Mouse (Mus musculus): Measurements from ENCODE around the gene Mettl9. TPM values are rescaled to one million over a fixed set of nuclear protein-coding genes. Genes with fewer than 3 reads are reported as not detected.
A peak's percentile ranks its signal among the peaks of the same experiment; 100 is the strongest.

Mettl9 gene
- 34.9 and 36.4 TPM in 2 replicates for polyA plus RNA-seq (2015; fragmentation: Nextera tagmentation; extraction: Ambion mirVana)

- Histone ChIP-seq H3K27me3 (ENCODE audit: insufficient read depth, low read length) (no peaks in the 10 kb centered on the region), H3K4me2 (ENCODE audit: low read depth, low read length) (peak within 1 kb of the TSS; percentile 76), H3K9ac (replicated peaks) (peak within 1 kb of the TSS; percentile 95), H3K4me3 (ENCODE audit: low read depth, low read length) (peak within 1 kb of the TSS; percentile 96), H3K36me3 (replicated peaks; ENCODE audit: insufficient read depth, low read length) (no peaks in the 10 kb centered on the region), H3K27ac (ENCODE audit: low read depth) (peak within 1 kb of the TSS; percentile 90), H3K9me3 (ENCODE audit: low read length) (no peaks in the 10 kb centered on the region), H3K4me1 (ENCODE audit: insufficient read depth) (peaks cover 11% of the 10 kb centered on the region)
- ATAC-seq, result peak; percentile 97
- TF ChIP-seq EP300 (IDR thresholded peaks at IDR 0.05; ENCODE audit: low read depth) (0 out of 2 replicates have a peak, but pooled peaks have one; percentile 15), CTCF (IDR thresholded peaks at IDR 0.05; ENCODE audit: low read depth) (peak; percentile 19; the same call in 1 of the 2 replicates)
- peak; percentile 96 for DNase-seq
- 4% methylated on average over 38 of the region's 43 CpGs for WGBS (ENCODE audit: insufficient replicate concordance)
Measured at GRCm38 (mm10) chr7:121033856-121034652, at the start of gene Mettl9. Gene Mettl9 (plus strand): TSS chr7:121034445.

GRCm38 (mm10) chr7:120991191-120991590 lies 43.1 kb upstream of the Mettl9 start:
- 74% methylated on average over 8 of the region's 8 CpGs for WGBS (ENCODE audit: insufficient replicate concordance)
- no peaks in the 10 kb centered on the region for H3K9me3 ChIP-seq (ENCODE audit: low read length)
- no peak overlapping the region for H3K4me2 ChIP-seq (ENCODE audit: low read depth, low read length)

GRCm38 (mm10) chr7:120999021-120999530 lies 35.2 kb upstream of the Mettl9 start:
- Histone ChIP-seq H3K4me1 (ENCODE audit: insufficient read depth) (no peaks in the 10 kb centered on the region), H3K4me2 (ENCODE audit: low read depth, low read length) (no peak overlapping the region), H3K4me3 (ENCODE audit: low read depth, low read length) (no peak overlapping the region), H3K27ac (ENCODE audit: low read depth) (no peak overlapping the region), H3K27me3 (ENCODE audit: insufficient read depth, low read length) (no peaks in the 10 kb centered on the region), H3K9ac (replicated peaks) (no peak overlapping the region), H3K9me3 (ENCODE audit: low read length) (no peaks in the 10 kb centered on the region), H3K36me3 (replicated peaks; ENCODE audit: insufficient read depth, low read length) (no peaks in the 10 kb centered on the region)
- DNase-seq (no peak), ATAC-seq (no peak)
- WGBS (ENCODE audit: insufficient replicate concordance), result 62% methylated on average over 2 of the region's 2 CpGs
- TF ChIP-seq CTCF (IDR thresholded peaks at IDR 0.05; ENCODE audit: low read depth) (no peak), EP300 (IDR thresholded peaks at IDR 0.05; ENCODE audit: low read depth) (no peak)

More at GRCm38 (mm10) chr7:120991191-120991590, 43.1 kb upstream of the Mettl9 start:
- no peak for DNase-seq
- Histone ChIP-seq H3K27ac (ENCODE audit: low read depth) (no peak overlapping the region), H3K27me3 (ENCODE audit: insufficient read depth, low read length) (no peaks in the 10 kb centered on the region), H3K4me3 (ENCODE audit: low read depth, low read length) (no peak overlapping the region), H3K9ac (replicated peaks) (no peak overlapping the region), H3K4me1 (ENCODE audit: insufficient read depth) (no peaks in the 10 kb centered on the region), H3K36me3 (replicated peaks; ENCODE audit: insufficient read depth, low read length) (no peaks in the 10 kb centered on the region)
- ATAC-seq, result no peak
- TF ChIP-seq CTCF (IDR thresholded peaks at IDR 0.05; ENCODE audit: low read depth), result no peak
- no peak for TF ChIP-seq EP300 (IDR thresholded peaks at IDR 0.05; ENCODE audit: low read depth)

- DNase-seq, result no peak
- no peaks in the 10 kb centered on the region for H3K4me1 ChIP-seq (ENCODE audit: insufficient read depth)
- no peaks in the 10 kb centered on the region for H3K27me3 ChIP-seq (ENCODE audit: insufficient read depth, low read length)
- no peak overlapping the region for H3K4me2 ChIP-seq (ENCODE audit: low read depth, low read length)
- 66% methylated on average over 3 of the region's 3 CpGs for WGBS (ENCODE audit: insufficient replicate concordance)
- no peaks in the 10 kb centered on the region for H3K36me3 ChIP-seq (replicated peaks; ENCODE audit: insufficient read depth, low read length)
- no peak overlapping the region for H3K9ac ChIP-seq (replicated peaks)
- TF ChIP-seq EP300 (IDR thresholded peaks at IDR 0.05; ENCODE audit: low read depth) (no peak), CTCF (IDR thresholded peaks at IDR 0.05; ENCODE audit: low read depth) (no peak)
- no peak overlapping the region for H3K27ac ChIP-seq (ENCODE audit: low read depth)
- H3K9me3 ChIP-seq (ENCODE audit: low read length), result no peaks in the 10 kb centered on the region
- no peak overlapping the region for H3K4me3 ChIP-seq (ENCODE audit: low read depth, low read length)
- ATAC-seq, result no peak
Measured at GRCm38 (mm10) chr7:121000065-121000822, 34.0 kb upstream of the Mettl9 start.

- no peak for TF ChIP-seq CTCF (IDR thresholded peaks at IDR 0.05; ENCODE audit: low read depth)
- TF ChIP-seq EP300 (IDR thresholded peaks at IDR 0.05; ENCODE audit: low read depth), result no peak
- Histone ChIP-seq H3K27me3 (ENCODE audit: insufficient read depth, low read length) (no peaks in the 10 kb centered on the region), H3K27ac (ENCODE audit: low read depth) (no peak overlapping the region), H3K4me2 (ENCODE audit: low read depth, low read length) (no peak overlapping the region), H3K4me3 (ENCODE audit: low read depth, low read length) (no peak overlapping the region), H3K9ac (replicated peaks) (no peak overlapping the region), H3K9me3 (ENCODE audit: low read length) (no peaks in the 10 kb centered on the region), H3K4me1 (ENCODE audit: insufficient read depth) (no peaks in the 10 kb centered on the region), H3K36me3 (replicated peaks; ENCODE audit: insufficient read depth, low read length) (no peaks in the 10 kb centered on the region)
- DNase-seq, result no peak
- ATAC-seq, result no peak
- 69% methylated on average over 3 of the region's 3 CpGs for WGBS (ENCODE audit: insufficient replicate concordance)
Measured at GRCm38 (mm10) chr7:121001879-121002278, 32.4 kb upstream of the Mettl9 start.

GRCm38 (mm10) chr7:121002407-121002928 lies 31.8 kb upstream of the Mettl9 start:
- DNase-seq, result no peak
- no peaks in the 10 kb centered on the region for H3K9me3 ChIP-seq (ENCODE audit: low read length)
- no peak overlapping the region for H3K4me2 ChIP-seq (ENCODE audit: low read depth, low read length)
- ATAC-seq, result no peak
- H3K27me3 ChIP-seq (ENCODE audit: insufficient read depth, low read length), result no peaks in the 10 kb centered on the region
- 81% methylated on average over 5 of the region's 5 CpGs for WGBS (ENCODE audit: insufficient replicate concordance)
- H3K36me3 ChIP-seq (replicated peaks; ENCODE audit: insufficient read depth, low read length), result no peaks in the 10 kb centered on the region
- no peaks in the 10 kb centered on the region for H3K4me1 ChIP-seq (ENCODE audit: insufficient read depth)
- TF ChIP-seq EP300 (IDR thresholded peaks at IDR 0.05; ENCODE audit: low read depth), result no peak
- no peak for TF ChIP-seq CTCF (IDR thresholded peaks at IDR 0.05; ENCODE audit: low read depth)
- no peak overlapping the region for H3K4me3 ChIP-seq (ENCODE audit: low read depth, low read length)
- no peak overlapping the region for H3K27ac ChIP-seq (ENCODE audit: low read depth)
- no peak overlapping the region for H3K9ac ChIP-seq (replicated peaks)
